Mouse (Mus musculus) adrenal gland (tissue): ENCODE measurements at regions not wholly inside any gene's neighbourhood (a gene's known extent, or its start where the extent isn't known, plus 50 kb on each side); places are given as distances from the start of the nearest gene placed in this dataset.

ENCODE experiments used
- intact Hi-C: fragments of 180-260 bp; cut with DNase I; formaldehyde crosslinking; loops from one replicate; pipeline ENCODE4 v1.15.1; 2025

DNA sequence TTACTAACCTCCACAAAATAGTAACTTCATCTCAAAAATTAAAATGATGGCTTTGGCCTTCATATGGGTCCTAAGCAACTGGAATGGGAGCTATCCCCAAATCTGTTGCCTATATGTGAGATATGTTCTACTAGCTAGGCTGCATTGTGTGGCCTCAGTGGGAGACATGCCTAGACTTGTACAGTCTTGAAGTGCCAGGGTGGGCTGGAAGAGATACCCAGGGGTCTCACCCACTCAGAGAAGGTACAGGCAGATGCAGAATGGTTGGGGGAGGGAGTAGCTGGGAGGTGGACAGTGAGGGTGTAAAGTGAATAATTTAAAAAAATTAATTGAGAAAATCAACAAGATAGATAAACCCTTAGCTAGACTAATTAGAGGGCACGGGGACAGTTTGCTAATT is 106.9 kb upstream of the Ahr start:
- intact Hi-C loops: no loop called here

DNA sequence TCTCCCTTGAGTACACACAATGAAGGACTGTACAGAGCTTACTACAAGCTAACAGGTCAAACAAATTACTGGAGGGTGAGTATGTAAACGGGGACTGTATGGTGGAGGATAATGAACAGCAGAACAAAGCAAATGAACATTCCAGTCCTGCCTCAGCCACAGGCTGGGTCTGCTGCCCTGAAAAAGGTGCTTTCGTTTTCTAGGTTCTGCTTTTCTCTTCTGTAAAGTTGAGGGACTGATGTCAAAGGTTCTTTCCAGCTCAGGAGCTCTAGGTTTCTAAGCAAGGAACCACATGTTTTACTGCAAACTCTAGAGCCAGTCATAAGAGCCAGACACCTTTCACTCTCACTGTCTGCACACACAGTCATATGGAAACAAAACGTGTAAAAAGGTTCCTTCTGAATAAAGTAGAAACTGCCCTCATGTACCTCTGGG is 106.1 kb upstream of the Ahr start:
- intact Hi-C loops: no loop called here

DNA sequence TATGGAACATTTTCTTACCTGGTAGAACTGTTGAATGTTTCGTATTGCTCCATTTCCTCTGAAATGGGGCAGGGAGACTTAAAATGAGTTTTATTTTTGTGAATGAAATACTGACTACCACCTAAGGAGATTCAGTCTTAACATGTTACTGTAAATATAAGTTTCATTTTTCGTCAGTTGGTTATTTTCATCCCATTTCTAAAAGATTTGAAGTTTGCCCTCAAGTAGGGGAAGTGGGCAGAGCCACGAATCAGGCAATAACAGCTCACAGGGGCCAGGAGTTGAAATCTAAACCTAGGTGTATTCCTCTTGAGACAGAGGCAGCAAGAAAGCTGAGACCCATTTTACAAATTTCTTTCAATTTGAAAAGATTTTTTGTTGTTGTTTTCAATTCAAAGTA is 88.6 kb upstream of the Ahr start:
- intact Hi-C loops: no loop called here

DNA sequence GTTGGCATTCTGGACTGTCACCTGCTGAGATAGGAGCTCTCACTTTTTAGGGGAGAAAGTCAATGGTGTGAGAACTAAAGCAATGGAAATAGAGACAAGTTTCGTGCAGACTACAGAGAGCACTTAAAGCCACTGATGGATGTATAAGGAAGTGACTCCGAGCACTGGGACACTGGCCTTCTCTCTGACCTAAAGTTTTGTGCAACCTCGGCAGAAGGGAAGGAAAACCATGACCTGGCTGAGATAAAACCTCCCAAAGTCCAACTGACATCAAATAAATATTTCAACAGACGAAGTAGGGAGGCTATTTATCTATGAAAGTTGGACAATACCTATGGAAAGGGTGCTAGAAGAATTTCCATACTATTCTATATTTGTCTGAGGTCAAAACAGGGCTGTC is 80.0 kb upstream of the Ahr start:
- intact Hi-C loops: no loop called here

DNA sequence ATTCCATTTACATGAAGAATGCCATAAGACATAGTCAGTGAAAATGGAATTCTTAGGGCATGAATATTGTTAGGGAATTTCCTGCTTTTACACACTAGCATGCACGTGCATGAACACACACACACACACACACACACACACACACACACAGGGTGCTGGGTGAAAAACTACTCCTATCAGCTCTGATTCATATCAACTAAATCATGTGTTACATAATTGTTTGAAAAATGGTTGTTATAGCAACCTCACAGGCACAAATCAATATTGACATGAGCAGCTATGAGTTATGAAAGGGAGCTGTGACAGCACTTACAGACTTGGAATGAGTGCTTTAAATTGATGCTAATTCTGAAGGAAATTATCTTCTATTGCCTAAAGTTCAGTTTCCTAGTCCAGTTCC is 72.8 kb upstream of the Ahr start:
- intact Hi-C loops: no loop called here

DNA sequence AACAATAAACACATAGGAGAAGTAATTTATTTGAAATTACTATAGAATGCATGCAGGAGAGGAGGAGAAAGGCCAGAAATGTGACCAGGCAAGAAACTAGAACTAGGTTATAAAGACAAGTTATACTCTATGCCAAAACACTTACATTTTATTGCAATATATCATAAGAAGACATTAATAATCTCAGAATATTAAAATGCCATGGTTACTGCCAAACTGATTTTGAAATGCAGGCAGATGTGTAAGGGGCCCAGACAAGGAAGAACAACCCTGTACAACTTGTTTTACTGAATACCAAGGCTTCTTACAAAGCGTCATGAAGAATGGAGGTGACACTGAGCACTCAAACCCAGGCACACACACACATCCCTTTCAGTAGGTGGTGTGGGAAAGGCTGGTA is 68.9 kb upstream of the Ahr start:
- intact Hi-C loops: no loop called here

DNA sequence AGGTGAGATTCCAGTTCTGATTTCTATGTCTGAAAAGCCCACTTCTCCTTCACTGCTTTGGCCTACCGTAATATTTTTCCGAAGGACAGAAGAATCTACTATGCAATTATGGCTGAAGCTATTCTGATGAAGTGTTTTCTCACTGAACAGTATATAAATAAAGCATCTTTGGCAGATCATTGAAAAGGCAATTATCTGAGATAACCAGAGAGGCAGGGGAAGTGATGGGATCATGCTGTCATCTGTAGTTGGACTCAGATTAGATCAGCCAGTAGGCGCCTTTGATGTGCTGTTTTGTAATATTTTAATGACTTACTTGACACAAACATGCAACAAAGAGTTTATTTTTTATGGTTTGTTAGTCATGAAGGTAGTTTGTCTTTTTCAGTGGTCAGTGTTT is 67.8 kb upstream of the Ahr start:
- intact Hi-C loops: no loop called here

DNA sequence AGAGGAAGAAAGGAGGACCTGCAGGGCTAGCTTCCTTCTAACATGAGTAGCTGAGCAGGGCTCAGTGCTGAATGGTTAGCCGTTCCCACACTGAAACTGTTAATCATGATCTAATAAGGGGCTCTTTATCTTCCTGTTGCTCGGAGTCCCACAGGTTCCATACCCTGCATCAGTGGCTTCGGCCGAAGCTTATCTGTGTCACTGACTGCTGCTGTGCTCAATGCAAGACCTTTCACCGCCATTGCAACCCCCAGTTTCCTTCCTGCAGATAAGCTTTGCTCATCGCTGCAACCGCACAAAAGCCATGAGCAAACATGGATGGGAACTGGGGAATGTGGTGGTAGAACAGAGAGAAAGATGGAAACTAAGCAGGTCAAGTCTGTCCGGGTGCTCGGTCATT is 63.5 kb upstream of the Ahr start:
- intact Hi-C loops: no loop called here

DNA sequence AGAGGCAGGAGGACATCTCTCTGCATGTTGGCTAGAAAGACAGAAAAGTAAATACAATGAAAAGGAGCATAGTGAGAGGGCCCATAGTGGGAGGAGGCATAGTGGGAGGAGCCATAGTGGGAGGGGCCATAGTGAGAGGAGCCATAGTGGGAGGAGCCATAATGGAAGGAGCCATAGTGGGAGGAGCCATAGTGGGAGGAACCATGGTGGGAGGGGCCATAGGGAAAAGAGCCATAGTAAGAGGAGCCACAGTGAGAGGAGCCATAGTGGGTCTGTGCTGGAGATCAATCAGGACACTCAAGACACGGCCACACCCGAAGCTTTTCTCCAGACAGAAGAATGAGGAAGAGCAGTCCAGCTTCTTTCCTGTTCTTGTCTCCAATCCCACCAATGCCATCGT is 58.0 kb upstream of the Ahr start:
- intact Hi-C loops: no loop called here
